Mouse (Mus musculus) embryonic facial prominence, embryonic 10.5 days (tissue): ENCODE results near the gene Mcm3. TPM values are rescaled to one million over a fixed set of nuclear protein-coding genes. Genes with fewer than 3 reads are reported as not detected.
"Not testable (repeated sequence)": the region's sequence is repeated elsewhere in the genome, so short reads cannot be mapped to it uniquely, and the experiment has no call there.

Experiments used
- DNase-seq: peaks from one replicate; pipeline ENCODE4 v3.0.0-alpha.2; 2017; ENCODE audit warnings: low spot score
- H3K27ac ChIP-seq: fragments of 300-500 bp; sonication (generic); replicated peaks from 2 replicates; pipeline ENCODE4 v1.5.1; 2016; ENCODE audit warnings: mild to moderate bottlenecking
- H3K27me3 ChIP-seq: fragments of 300-500 bp; sonication (generic); replicated peaks from 2 replicates; pipeline ENCODE4 v1.6.1; 2016; ENCODE audit warnings: low read depth, mild to moderate bottlenecking; ENCODE audit not compliant: poor library complexity, severe bottlenecking
- H3K36me3 ChIP-seq: fragments of 300-500 bp; sonication (generic); replicated peaks from 2 replicates; pipeline ENCODE4 v1.6.1; 2016; ENCODE audit warnings: mild to moderate bottlenecking, moderate library complexity
- H3K4me1 ChIP-seq: fragments of 300-500 bp; sonication (generic); 2 replicates; pipeline ENCODE4 v1.6.1; 2016
- H3K4me3 ChIP-seq: fragments of 300-500 bp; sonication (generic); 2 replicates; pipeline ENCODE4 v1.5.1; 2016; ENCODE audit warnings: mild to moderate bottlenecking, moderate library complexity
- H3K9me3 ChIP-seq: fragments of 300-500 bp; sonication (generic); 2 replicates; pipeline ENCODE4 v1.6.1; 2016; ENCODE audit warnings: mild to moderate bottlenecking
- WGBS: fragments of 180-500 bp; shearing (Covaris S2); methylation state at CpG from one replicate; pipeline ENCODE4 v1.1.7; 2016; 5-methylcytosine and 5-hydroxymethylcytosine counted together
- polyA plus RNA-seq: library from polyadenylated mRNA; unstranded; fragments of >200 nt; fragmentation: Nextera tagmentation; extraction: Ambion mirVana; gene quantifications from 2 replicates; pipeline ENCODE4 v1.2.1, GENCODE M21; 2016

Mcm3 gene
- polyA plus RNA-seq, 1 experiment from 2014 or later, result 278 TPM

DNA sequence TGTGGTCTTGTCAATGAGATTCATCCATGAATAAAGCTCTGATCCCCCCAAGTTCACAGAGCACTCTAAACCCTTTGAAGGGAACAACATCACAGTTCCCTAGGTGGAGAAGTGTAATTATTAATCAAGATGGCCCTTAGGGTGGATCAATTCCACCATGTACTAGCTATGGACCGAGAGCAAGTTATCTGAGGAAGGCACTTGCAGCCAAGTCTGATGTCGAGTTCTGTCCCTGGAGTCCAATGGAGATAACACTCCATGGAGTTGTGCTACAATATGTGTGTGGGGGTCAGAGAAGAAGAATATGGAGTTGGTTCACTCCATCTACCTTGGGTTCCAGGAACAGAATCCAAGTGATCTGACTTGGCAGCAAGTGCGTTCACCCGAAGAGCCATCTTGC lies 25.4 kb downstream of the Mcm3 start:
- H3K27me3 ChIP-seq, result no peaks in the 10 kb centered on the region
- no peak for DNase-seq
- no peaks in the 10 kb centered on the region for H3K9me3 ChIP-seq
- H3K27ac ChIP-seq, result no peak overlapping the region
- peaks cover 21% of the 10 kb centered on the region for H3K36me3 ChIP-seq
- no peak overlapping the region for H3K4me3 ChIP-seq
- H3K4me1 ChIP-seq, result no peaks in the 10 kb centered on the region; the same call in 1 of the 2 replicates
- 91% methylated on average over 4 of the region's 4 CpGs for WGBS

DNA sequence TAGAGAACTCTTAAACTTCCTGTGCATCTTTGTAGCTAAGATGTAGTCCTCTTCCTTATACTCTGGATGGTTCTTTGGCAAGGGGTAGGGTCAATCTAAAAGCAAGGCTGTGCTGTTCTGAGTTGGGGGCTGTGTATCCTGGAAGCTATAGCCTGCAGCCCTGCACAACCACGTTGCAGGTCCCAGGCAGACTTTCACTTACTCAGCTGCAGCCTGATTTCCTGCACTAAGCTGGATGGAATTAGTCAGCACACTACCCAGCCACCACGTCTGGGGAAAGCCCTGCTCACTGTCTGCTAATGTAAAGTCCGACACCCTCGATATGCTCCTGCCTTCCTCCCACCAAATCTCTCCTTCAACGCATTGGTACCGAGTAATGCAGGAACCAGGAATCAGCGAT lies 28.7 kb downstream of the Mcm3 start:
- DNase-seq, result no peak
- Histone ChIP-seq H3K36me3 (no peaks in the 10 kb centered on the region), H3K27ac (no peak overlapping the region), H3K27me3 (no peaks in the 10 kb centered on the region), H3K9me3 (no peaks in the 10 kb centered on the region), H3K4me3 (no peak overlapping the region), H3K4me1 (no peaks in the 10 kb centered on the region)
- WGBS, result 72% methylated on average over 7 of the region's 7 CpGs

DNA sequence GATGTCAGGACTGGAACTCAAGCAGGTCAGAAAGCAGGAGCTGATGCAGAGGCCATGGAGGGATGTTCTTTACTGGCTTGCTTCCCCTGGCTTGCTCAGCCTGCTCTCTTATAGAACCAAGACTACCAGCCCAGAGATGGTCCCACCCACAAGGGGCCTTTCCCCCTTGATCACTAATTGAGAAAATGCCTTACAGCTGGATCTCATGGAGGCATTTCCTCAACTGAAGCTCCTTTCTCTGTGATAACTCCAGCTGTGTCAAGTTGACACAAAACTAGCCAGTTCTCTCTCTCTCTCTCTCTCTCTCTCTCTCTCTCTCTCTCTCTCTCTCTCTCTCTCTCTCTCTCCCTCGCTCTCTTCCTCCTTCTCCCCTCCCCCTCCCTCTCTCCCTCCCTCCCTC lies 29.6 kb downstream of the Mcm3 start, which contains the start of gene Il17f:
Il17f (minus strand) TSS at position 101 of the 400 bp plus-strand sequence.
- not testable (repeated sequence) for H3K4me1 ChIP-seq, H3K9me3 ChIP-seq, H3K36me3 ChIP-seq, H3K4me3 ChIP-seq, DNase-seq, H3K27ac ChIP-seq, H3K27me3 ChIP-seq
- 67% methylated on average over 1 of the region's 1 CpGs for WGBS

DNA sequence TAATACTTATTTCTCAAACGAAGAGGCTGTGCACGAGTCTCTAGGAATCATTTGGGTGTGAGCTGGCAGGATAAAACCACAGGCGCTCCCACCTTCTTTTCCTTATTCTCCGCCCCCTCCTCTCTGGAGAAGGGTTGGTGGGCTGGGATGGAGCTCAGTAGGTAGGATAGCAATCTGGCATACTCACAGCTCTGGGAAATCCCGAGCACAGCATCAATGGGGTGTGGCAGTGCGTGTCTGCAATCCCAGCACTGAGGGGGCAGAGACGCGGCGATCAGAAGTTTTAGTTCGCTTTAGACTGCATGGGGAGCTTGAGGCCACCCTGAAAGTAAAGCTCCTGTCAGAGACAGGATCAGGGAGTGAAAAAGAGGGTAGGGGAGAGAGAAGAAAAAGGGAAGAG lies 31.7 kb downstream of the Mcm3 start:
- 54% methylated on average over 10 of the region's 10 CpGs for WGBS
- H3K4me1 ChIP-seq, result no peaks in the 10 kb centered on the region
- no peak for DNase-seq

DNA sequence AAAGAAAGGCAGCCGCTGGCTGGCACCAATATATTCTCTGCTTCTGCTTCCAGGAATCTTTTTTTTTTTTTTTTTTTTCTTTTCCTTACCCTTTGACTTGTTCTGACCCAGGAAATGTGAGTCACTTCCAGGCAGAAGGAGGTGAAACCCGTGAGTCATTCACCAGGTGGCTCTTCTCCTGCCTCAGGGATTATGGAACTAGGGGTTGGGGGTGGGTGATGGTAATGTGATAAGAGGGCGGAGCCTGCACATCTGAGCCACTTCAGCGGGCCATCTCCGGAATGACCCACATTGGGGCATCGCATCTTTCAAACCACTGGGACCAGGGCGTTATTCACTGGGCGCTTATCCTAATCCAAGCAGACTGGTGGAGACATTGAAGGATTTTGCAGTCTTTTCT lies 33.1 kb downstream of the Mcm3 start:
- H3K9me3 ChIP-seq, result no peaks in the 10 kb centered on the region
- no peaks in the 10 kb centered on the region for H3K4me1 ChIP-seq
- H3K4me3 ChIP-seq, result no peak overlapping the region
- 46% methylated on average over 8 of the region's 8 CpGs for WGBS
- no peak for DNase-seq
- no peak overlapping the region for H3K27ac ChIP-seq
- no peaks in the 10 kb centered on the region for H3K27me3 ChIP-seq
- H3K36me3 ChIP-seq, result no peaks in the 10 kb centered on the region

More for the DNA sequence above, 31.7 kb downstream of the Mcm3 start:
- no peaks in the 10 kb centered on the region for H3K36me3 ChIP-seq
- no peaks in the 10 kb centered on the region for H3K9me3 ChIP-seq
- no peak overlapping the region for H3K27ac ChIP-seq
- no peaks in the 10 kb centered on the region for H3K27me3 ChIP-seq
- H3K4me3 ChIP-seq, result no peak overlapping the region

DNA sequence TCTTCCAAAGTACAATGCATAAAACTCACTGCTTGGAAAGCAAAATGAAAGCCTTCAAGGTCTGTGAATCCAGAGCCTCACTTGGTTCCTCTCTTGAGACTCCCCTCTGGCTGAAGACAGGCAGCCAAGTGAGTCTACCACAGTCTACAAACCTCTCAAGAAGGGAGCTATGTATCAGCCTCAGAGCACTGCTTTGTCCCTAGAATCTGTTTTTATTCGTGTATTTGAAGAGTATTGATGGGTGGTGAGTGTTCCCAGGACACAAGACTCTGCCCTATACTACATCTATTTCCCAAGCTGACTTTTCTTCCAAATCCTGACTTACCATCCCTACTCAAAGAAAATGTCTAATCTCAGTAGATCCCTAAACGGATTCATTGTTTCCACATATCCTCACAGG lies 41.7 kb downstream of the Mcm3 start:
- no peak for DNase-seq
- Histone ChIP-seq H3K27ac (no peak overlapping the region), H3K4me3 (no peak overlapping the region), H3K36me3 (no peaks in the 10 kb centered on the region), H3K4me1 (no peaks in the 10 kb centered on the region), H3K9me3 (0 out of 2 replicates have a peak, but pooled peaks cover 2% of the 10 kb centered on the region), H3K27me3 (no peaks in the 10 kb centered on the region)
- WGBS, result 72% methylated on average over 2 of the region's 2 CpGs

DNA sequence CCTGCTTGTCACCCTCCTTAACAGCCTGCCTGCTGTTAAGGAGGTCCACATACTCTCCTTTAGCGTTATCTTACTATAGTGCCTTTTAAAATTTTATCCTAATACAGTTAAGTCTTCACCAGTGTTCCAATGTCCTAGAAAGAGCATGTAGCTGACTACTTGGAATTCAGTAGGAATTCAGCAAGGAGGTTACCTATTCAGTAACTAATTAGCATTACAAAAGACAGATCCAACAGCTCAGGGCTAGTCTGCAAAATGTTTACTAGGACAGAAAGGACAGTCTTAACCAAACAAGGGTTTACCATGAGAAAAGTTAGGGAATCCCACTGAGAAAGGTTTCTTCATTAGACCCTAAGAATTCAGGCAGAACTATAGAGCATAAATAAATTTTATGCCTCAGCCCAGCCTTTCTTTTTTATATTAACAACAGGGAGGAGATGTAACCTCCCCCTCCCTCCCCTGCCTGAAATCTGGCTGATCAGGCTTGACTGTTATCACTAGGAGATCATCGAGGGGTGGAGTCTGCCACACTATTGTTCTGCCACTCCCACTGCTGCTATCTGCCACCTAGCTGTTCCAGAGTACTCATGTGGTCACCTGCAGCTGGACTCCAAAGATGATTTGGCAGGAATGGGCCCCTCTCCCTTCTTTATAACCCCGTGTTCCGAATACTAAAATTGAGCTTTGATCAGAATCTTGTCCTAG lies 45.9 kb downstream of the Mcm3 start:
- WGBS, result 85% methylated on average over 4 of the region's 4 CpGs
- DNase-seq, H3K27ac ChIP-seq, H3K9me3 ChIP-seq, H3K4me3 ChIP-seq, H3K27me3 ChIP-seq, H3K4me1 ChIP-seq, H3K36me3 ChIP-seq: not testable (repeated sequence)

DNA sequence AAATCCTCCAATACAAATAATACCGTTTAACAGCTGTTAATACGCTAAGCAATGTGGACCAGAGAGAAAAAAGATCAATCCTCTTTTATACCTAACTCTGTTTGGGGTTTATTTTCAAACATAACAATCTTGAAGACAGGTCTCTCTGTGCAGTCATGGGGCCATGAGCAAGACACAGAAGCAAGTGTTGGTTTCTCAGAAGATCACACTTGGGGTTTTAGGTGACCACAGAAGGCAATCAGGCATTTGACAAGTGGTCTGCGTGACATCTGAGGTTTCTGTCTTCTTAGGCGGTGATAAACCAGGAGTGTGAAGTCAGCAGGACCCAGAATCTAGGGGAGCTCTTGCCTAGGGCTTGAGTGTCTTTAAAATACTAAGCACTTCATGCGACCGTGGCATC lies 53.6 kb downstream of the Mcm3 start:
- H3K4me3 ChIP-seq, result no peak overlapping the region
- no peak overlapping the region for H3K27ac ChIP-seq
- no peaks in the 10 kb centered on the region for H3K36me3 ChIP-seq
- no peaks in the 10 kb centered on the region for H3K9me3 ChIP-seq
- H3K4me1 ChIP-seq, result no peaks in the 10 kb centered on the region
- H3K27me3 ChIP-seq, result no peaks in the 10 kb centered on the region
- 87% methylated on average over 6 of the region's 6 CpGs for WGBS
- DNase-seq, result no peak

DNA sequence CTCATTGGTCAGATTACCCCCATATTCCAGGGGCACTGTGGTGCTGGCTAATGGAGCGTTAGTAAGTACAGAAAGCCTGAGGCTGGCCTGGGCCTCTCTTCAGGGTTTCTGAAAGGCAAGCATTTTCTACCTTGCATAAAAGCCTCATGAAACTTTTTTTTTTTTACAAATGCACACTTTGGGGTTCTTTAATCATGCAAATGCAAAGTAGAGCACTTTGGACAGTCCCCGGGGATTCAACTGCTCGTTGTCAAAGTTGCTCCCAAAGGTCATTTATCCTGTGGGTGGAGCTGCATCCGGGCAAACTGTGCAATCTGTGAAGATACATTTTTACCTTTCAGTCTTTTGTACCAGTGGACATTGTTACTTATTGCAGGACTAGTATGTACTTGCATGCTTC lies 58.7 kb downstream of the Mcm3 start:
- H3K4me1 ChIP-seq, result no peaks in the 10 kb centered on the region

DNA sequence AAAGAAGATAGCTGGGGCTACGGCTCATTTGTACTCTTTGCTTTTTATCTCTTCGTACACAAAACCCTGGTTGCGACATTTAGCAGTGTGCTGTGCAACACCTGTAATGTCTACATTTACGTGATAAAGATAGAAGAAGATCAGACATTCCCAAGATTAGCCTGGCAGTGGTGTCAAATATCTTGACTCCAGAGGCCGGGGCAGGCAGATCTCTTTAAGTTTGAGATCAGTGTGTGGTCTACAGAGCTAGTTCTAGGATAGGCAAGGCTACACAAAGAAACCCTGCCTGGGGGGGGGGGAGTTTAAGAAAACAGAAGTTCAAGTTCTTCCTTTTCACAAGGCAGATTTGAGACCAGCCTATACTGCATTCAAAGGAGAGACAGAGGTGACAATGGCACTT lies 59.8 kb downstream of the Mcm3 start:
- no peaks in the 10 kb centered on the region for H3K36me3 ChIP-seq
- no peaks in the 10 kb centered on the region for H3K9me3 ChIP-seq
- no peak for DNase-seq
- 93% methylated on average over 5 of the region's 5 CpGs for WGBS
- no peak overlapping the region for H3K27ac ChIP-seq
- H3K4me1 ChIP-seq, result no peaks in the 10 kb centered on the region
- H3K4me3 ChIP-seq, result no peak overlapping the region
- no peaks in the 10 kb centered on the region for H3K27me3 ChIP-seq

More for the DNA sequence above, 58.7 kb downstream of the Mcm3 start:
- Histone ChIP-seq H3K9me3 (no peaks in the 10 kb centered on the region), H3K36me3 (no peaks in the 10 kb centered on the region), H3K27me3 (no peaks in the 10 kb centered on the region), H3K4me3 (no peak overlapping the region), H3K27ac (no peak overlapping the region)
- 80% methylated on average over 4 of the region's 4 CpGs for WGBS
- no peak for DNase-seq

DNA sequence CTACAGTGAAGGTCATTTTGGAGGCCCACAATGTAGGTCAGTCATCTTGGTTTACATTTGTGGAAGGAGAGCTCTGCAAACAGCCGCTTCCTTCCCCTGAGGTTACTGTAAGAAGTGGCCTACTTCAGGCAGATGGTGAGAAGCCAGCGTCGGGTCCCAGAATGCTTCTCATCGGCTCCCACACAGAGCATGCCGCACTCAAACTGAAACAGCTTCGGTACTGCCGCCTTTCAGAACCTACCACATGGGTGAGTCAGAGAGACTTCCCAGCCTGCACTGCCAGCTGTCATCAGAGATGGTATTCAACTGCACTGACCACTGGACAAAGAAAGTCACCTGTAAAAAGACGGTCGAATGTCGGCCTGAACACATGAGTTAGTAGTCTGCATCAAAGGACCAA lies 60.3 kb downstream of the Mcm3 start:
- Histone ChIP-seq H3K27ac (no peak overlapping the region), H3K9me3 (no peaks in the 10 kb centered on the region), H3K4me3 (no peak overlapping the region), H3K4me1 (no peaks in the 10 kb centered on the region), H3K27me3 (no peaks in the 10 kb centered on the region), H3K36me3 (no peaks in the 10 kb centered on the region)
- no peak for DNase-seq
- WGBS, result 83% methylated on average over 10 of the region's 10 CpGs

DNA sequence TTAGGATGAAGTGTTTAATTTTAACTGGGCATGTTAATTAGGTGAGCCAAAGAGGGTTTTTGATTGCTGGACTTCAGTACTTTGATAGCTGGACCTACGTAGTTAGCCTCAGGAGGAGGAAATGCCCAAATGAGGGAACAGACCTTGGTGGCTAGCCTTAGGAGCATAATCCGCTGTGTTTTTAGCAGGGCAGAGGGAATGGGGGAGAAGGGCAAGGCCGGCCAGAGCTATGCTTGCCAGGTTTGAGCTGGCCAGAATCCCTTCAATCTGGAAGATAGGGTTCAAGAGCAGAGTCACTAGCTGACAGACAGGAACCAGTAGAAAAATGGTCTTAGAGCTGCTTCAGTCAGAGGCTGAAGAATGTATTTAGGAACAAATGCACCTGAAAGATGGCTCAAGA lies 62.5 kb downstream of the Mcm3 start:
- Histone ChIP-seq H3K4me1 (no peaks in the 10 kb centered on the region), H3K27ac (no peak overlapping the region), H3K27me3 (no peaks in the 10 kb centered on the region), H3K4me3 (no peak overlapping the region), H3K9me3 (no peaks in the 10 kb centered on the region), H3K36me3 (no peaks in the 10 kb centered on the region)
- no peak for DNase-seq
- 88% methylated on average over 3 of the region's 3 CpGs for WGBS

DNA sequence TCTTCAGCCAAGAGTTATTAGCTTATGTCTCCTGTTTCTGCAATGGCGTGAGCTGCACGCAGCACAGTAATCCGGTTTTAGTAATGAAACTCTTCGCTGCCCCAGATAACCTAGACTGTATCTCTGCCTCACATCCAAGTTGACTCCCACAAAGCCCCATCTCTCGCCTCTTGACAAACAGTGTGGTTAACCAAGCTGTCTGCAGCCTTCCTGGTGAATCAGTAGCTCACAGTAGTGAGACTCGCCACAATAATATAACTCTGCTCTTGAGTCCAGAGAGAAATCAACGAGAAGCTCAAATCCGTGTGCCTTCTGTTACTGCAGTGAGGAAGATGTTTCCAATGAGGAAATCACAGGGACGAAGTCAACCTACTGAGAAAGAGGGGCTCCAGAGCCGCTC lies 65.7 kb downstream of the Mcm3 start:
- peaks cover 4% of the 10 kb centered on the region; the same call in 1 of the 2 replicates for H3K9me3 ChIP-seq
- no peak overlapping the region for H3K4me3 ChIP-seq
- no peak for DNase-seq
- no peaks in the 10 kb centered on the region for H3K4me1 ChIP-seq
- H3K27me3 ChIP-seq, result no peaks in the 10 kb centered on the region
- H3K27ac ChIP-seq, result no peak overlapping the region
- WGBS, result 83% methylated on average over 10 of the region's 10 CpGs
- no peaks in the 10 kb centered on the region for H3K36me3 ChIP-seq
